Mouse (Mus musculus): ENCODE data around the gene Asnsd1.

GRCm38 (mm10) chr1:53341071-53341470, 11.5 kb downstream of the Asnsd1 start:
- TF ChIP-seq CTCF (IDR thresholded peaks at IDR 0.05; ENCODE audit: extremely low read depth, insufficient read length, insufficient replicate concordance, low read depth, low read length) (no peak), POLR2A (IDR thresholded peaks at IDR 0.05; ENCODE audit: low read depth, low read length) (no peak)
